Mouse (Mus musculus): Measurements from ENCODE around the gene Tent5c.
"Not testable (repeated sequence)": the region's sequence is repeated elsewhere in the genome, so short reads cannot be mapped to it uniquely, and the experiment has no call there.

The Tent5c gene

DNA sequence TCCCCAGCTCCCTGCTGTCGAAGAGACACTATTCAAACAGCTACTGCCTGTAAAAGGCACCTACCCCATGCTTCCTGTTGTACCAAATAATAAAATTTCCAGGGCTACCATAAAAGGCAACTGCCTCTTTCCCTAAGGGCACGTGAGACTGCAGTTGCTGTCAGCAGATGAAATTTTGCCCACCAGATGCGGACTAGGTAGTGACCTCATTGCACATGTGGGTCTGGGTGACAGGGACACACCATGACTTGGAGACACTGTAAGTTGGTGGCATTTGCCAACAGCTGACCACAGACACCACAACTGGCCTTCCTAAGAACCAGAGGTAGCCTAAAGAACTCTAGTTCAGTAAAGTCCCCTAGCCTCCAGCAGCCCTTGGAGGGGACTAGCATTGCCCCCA, 50.0 kb downstream of the Tent5c start:
- no peak for DNase-seq (ENCODE audit: low spot score in 2 of 2)

GRCm38 (mm10) chr3:100438461-100439002, 50.6 kb downstream of the Tent5c start:
- DNase-seq (ENCODE audit: low spot score in 2 of 2): peak; percentile 78 to 80

DNA sequence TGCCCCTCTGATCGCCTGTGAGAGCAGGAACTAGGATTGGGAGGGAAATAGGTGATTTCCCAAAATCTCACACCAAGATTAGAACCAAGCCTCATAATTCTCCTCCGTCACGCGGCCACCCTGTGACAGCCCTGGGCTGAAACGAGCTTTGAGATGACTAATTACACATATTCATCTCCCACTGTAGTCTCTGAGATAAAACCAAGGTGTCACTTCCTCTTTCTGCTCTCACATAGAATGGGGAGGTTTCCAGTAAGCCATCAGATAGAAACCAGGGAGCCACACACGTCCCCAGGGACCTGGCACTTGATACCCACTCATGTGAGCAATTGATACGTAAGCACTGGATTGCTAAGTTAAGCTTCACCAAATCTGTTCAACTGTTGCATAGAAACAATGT, 52.4 kb downstream of the Tent5c start:
- DNase-seq (ENCODE audit: low spot score in 2 of 2): no peak

- DNase-seq (ENCODE audit: low spot score in 2 of 2): no peak
Observed at GRCm38 (mm10) chr3:100431705-100432104, 57.4 kb downstream of the Tent5c start.

GRCm38 (mm10) chr3:100430731-100431130, 58.4 kb downstream of the Tent5c start:
- no peak for DNase-seq (ENCODE audit: low spot score in 2 of 2)

- no peak for DNase-seq (ENCODE audit: low spot score in 2 of 2)
Observed at GRCm38 (mm10) chr3:100430101-100430500, 59.0 kb downstream of the Tent5c start.

DNA sequence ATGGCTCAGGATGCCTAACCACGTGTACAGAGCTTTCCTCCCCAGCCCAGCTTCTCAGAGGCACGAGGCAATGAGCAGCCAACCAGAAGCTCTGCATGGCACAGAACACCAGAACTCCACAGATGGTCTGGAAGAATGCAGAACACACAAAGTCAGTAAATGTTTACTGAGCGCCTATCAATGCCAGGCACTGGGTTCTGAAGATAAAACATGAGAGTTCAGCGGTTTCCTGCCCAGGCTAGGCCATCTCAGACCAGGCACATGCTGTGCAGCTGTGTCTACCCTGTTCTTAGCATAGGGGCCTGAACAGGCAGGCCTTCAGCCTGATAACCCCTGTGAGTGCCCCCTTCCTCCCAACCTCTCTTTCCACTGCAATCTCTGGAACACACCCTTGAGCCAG, 59.5 kb downstream of the Tent5c start:
- DNase-seq (ENCODE audit: low spot score in 2 of 2): peak in 1 of 2 experiments; percentile 53

DNA sequence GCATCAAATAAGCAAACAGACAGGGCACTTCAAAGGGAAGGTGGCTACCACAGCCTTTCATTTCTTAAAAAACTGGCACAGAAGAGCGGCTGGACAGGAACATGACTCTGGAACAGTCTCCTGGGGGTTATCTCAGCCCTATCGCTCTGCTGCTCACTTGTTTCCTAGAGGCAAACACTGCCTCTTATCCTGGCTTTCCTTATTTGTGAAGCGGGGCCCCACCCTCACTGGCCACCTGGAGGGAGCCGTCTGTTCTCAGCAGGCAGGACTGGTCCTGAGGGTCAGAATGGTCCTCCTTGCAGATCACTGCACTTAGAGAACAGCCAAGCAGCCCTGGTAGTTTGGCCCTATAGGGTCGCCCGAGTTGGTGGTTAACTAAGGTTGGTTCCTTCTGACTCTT, 61.6 kb downstream of the Tent5c start:
- DNase-seq (ENCODE audit: low spot score in 2 of 2): no peak

DNA sequence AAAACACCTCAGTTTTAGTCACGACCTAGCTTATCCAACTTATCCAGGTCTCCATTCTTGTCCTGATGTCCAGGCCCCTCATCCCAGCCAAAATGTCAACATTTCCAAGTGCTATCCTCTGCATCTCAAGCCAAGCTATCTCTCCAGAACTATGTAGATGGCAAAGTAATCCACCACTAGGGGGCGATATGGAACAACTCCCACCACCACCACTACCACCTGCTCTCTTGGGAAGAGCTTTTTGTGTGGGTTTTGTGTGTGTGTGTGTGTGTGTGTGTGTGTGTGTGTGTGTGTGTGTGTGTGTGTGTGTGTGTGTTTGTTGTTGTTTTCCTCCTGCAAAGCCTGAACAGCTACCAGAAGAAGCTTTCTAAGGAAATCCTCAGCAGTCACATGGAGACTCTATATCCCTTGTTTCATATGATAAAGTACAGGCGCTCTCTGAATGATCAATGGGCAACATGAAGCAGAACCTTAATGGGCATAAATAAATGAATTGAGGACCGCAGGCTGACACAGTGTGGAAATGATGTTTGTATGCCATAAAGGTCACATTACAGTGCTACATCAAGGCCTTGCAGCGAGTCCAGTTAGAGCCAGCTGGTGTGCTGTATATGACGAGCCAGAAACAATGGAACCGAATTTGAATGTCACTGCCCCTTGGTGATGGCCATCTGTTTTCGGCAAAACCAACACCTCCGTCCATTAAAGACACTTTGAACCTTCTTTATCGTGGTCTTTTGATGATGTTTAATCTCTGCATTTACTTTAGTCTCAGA, 66.5 kb downstream of the Tent5c start:
- peak; percentile 77 to 87 for DNase-seq (ENCODE audit: low spot score in 2 of 2)

- DNase-seq (ENCODE audit: low spot score in 2 of 2): no peak
Observed at GRCm38 (mm10) chr3:100421354-100421753, 67.8 kb downstream of the Tent5c start.

DNA sequence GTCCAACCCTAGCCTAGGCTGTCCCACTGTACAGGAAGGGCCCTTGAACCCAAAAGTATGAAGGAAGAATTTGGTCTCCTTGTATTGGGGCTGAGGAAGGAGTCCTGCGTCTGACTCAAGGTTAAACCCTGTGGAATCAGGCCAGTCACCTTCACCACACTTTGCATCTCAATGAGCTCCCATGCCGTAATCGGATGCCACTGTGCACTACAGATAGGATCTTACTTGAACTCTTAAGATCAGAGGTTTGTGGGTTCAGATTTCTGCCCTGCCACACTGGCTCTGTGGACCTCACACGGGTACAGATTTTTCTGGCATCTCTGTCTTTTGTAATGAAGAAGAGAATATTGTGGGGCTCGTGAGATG, 68.5 kb downstream of the Tent5c start:
- DNase-seq (ENCODE audit: low spot score in 2 of 2): no peak

- no peak for DNase-seq (ENCODE audit: low spot score in 2 of 2)
Observed at GRCm38 (mm10) chr3:100419962-100420690, 69.0 kb downstream of the Tent5c start.

DNA sequence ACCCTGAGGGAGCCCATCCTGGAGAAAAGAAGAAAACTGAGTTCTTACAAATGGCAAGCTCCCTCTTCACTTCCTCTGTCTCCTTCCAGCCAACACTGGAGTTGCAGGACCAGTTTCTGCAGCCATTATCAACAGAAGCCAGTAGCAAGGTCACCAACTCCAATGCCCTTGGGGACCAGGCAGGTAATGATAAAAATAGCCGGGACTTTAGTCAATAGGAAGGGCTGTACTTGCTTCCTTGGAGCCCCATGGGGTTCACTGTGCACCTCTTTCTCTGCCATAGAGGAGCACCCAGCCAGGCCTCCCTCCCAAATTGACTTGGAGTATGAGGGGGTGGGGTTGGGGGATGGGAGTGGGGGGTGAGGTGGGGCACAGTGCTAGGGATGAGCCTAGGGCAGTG, 70.7 kb downstream of the Tent5c start:
- DNase-seq (ENCODE audit: low spot score in 2 of 2): no peak

DNA sequence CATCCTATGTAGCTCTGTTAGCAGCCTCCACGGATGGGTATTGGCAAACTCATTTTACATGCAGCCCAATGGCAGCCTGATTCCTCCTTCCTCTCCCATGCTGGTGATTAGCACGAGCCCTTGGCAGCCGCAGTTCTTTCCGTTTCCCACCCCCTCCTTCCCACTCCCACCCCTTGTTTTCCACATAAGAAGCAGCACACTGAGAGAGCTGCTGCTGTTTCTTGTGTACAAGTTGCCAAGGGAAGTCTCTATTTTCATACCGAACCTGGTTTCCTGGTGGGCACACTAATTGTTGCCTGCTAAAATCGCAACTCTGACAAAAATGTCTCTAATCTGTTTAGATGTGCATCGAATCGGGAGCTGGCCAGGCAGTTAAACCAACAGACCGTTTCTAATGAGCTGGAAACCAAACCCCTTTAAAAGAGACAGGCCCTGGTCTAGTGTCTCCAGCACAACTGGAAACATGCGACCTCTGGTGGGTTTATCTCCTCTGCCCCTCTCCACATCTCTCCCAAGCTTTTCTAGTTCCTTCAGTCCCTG, 71.3 kb downstream of the Tent5c start:
- no peak for DNase-seq (ENCODE audit: low spot score in 2 of 2)

- DNase-seq (ENCODE audit: low spot score in 2 of 2): no peak
Observed at GRCm38 (mm10) chr3:100415671-100416070, 73.5 kb downstream of the Tent5c start.

DNA sequence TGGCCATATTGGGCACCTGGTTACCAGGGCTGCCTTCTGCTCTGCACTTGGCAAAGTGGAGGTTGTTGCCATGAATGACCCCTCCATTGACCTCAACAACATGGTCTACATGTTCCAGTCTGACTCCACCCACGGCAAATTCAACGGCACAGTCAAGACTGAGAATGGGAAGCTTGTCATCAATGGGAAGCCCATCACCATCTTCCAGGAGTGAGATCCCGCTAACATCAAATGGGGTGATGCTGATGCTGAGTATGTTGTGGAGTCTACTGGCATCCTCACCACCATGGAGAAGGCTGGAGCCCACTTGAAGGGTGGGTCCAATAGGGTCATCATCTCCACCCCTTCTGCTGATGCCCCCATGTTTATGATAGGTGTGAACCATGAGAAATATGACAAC, 75.5 kb downstream of the Tent5c start:
- DNase-seq (ENCODE audit: low spot score in 2 of 2): not testable (repeated sequence)

DNA sequence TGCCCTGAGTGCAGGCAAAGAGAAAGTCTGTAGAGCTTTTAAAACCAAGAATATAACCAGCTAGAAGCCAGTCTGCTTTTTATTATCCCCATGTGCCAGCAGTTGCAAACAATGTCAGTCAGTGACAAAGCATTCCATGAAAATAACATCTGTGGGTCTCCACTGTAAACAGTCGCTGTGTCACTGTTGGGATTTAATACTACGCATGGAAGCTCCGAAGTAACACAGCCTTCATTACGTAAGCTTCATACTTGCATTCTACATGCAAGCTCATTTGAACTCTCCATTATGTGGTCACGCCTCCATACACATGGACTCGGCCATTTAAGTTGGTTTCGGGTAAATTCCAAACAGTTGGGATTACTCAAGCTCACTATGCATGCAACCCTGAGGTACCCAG, 77.2 kb downstream of the Tent5c start:
- no peak for DNase-seq (ENCODE audit: low spot score in 2 of 2)

- DNase-seq (ENCODE audit: low spot score in 2 of 2): no peak
Observed at GRCm38 (mm10) chr3:100409280-100409679, 79.8 kb downstream of the Tent5c start.

- DNase-seq (ENCODE audit: low spot score in 2 of 2): no peak
Observed at GRCm38 (mm10) chr3:100408351-100409043, 80.6 kb downstream of the Tent5c start.

DNA sequence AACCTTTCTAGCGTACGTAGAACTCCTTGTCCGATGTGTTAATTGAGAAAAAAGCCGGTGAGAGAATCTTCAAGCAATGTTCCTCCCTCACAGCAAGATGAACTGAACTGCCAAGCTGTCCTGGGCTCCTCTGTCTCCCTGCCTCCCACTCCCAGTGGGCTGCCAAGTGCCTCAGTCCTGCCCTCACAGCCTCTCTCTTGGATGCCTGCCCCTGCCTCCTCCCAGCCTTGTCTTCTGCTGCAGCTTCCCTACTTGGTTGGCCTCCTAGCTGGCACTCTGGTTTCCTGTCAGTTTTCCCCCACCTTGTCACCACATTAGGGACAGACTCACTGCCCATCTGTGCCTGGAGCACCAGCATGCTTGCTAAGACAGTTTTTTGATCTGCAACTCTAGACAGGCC, 86.5 kb downstream of the Tent5c start:
- DNase-seq (ENCODE audit: low spot score in 2 of 2): peak in 1 of 2 experiments; percentile 55

All from spleen, postnatal 4 days (tissue).